Mouse (Mus musculus): ENCODE results near the gene Vrk3. TPM values are rescaled to one million over a fixed set of nuclear protein-coding genes. Genes with fewer than 3 reads are reported as not detected.

The Vrk3 gene
- polyA plus RNA-seq, 1 experiment, result 105 TPM

DNA sequence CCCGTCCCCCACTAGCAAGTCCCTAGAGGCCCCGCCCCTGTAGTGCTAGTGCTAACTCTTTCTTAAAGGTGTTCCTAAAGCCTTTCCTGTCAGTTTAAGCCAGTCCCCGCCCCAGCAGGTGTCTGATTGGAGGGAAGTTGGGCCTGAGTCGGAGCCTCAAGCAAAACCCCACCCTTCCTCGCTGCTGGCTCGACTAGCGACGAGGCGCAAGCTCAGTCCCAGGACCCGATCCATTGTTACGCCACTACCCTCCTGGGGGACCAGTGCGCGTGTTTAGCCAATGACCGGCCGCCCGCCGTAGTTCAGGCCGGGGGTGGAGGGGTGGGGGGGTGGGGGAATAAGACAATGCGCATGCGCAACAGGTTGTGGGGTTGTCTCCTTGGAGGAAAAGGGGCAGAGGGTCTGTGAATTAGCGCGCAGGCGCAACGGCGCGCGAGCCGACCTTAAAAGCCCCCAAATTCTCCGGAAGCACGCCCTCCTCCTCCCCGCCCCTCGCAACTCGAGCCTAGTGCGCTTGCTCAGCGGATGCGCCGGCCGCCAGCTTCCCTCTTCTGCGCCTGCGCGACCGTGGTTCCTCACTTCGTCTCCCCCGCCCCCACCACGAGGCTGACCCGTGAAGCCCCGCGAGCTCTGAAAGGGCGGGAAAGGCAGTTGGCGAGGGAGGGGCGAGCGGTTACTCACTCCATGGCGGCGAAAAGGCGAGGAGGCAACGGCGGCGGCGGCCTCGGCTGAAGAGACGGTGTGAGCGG, 67.7 kb downstream of the Vrk3 start, which contains the start of the genes Nup62 and Il4i1:
TSS of gene Nup62 (plus strand) at position 368 of the 749 bp plus-strand sequence.
TSS of gene Il4i1 (plus strand) at position 667 of the 749 bp plus-strand sequence.
- WGBS, result under 1% methylated on average over 62 of the region's 62 CpGs
- peak within 1 kb of the TSS; percentile 89 for H3K4me3 ChIP-seq (ENCODE audit: control insufficient read depth, insufficient read depth, low read length)
- H3K4me1 ChIP-seq (replicated peaks; ENCODE audit: control insufficient read depth, insufficient read depth, low read length), result peaks cover 24% of the 10 kb centered on the region
- TF ChIP-seq POLR2A (IDR thresholded peaks at IDR 0.05; ENCODE audit: control insufficient read depth, extremely low read depth, insufficient read depth, low read length, poor library complexity) (peak; percentile 61; the same call in 1 of the 2 replicates), CTCF (IDR thresholded peaks at IDR 0.05; ENCODE audit: borderline replicate concordance, control insufficient read depth, extremely low read depth, insufficient read depth, low read length, poor library complexity) (no peak; the same call in 1 of the 2 replicates)
- H3K36me3 ChIP-seq (ENCODE audit: control insufficient read depth, insufficient read depth, low read length), result no peaks in the 10 kb centered on the region
- H3K27me3 ChIP-seq (ENCODE audit: control insufficient read depth, insufficient read depth, low read length), result no peaks in the 10 kb centered on the region
- H3K27ac ChIP-seq (ENCODE audit: control insufficient read depth, insufficient read depth, low read length), result peak within 1 kb of the TSS; percentile 76
- DNase-seq, result peak; percentile 99

DNA sequence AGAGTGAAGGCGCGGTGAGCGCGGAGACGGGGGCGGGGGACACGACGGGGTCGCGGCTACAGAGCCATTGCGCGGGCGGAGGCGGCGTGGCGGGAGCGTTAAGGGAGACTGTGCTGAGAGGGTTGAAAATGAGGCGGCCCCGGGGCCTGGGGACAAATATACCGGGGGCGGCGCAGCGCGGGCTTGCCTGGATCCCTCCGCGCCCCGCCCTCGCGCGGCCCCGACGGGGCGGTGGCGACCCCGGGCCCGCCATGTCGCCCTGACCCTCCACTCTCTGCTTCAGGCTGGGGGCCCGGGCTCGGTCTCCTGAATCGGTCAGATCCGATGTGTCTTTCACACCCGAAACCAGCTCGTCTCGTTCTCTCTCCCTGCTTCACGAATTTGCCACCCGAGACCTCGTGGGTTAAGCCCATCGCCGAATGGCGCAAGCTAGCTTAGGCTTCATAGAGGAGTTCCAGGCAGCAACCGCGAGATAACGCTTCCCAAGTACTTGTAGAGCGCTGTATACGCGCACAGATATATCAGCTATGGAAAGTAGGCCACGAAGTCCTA, 68.3 kb downstream of the Vrk3 start, which contains the start of gene Atf5:
TSS of gene Atf5 (minus strand) at position 189 of the 552 bp plus-strand sequence.
- Histone ChIP-seq H3K36me3 (ENCODE audit: control insufficient read depth, insufficient read depth, low read length) (no peaks in the 10 kb centered on the region), H3K4me3 (ENCODE audit: control insufficient read depth, insufficient read depth, low read length) (peak within 1 kb of the TSS; percentile 89), H3K27ac (ENCODE audit: control insufficient read depth, insufficient read depth, low read length) (peak within 1 kb of the TSS; percentile 76), H3K4me1 (replicated peaks; ENCODE audit: control insufficient read depth, insufficient read depth, low read length) (peaks cover 24% of the 10 kb centered on the region), H3K27me3 (ENCODE audit: control insufficient read depth, insufficient read depth, low read length) (no peaks in the 10 kb centered on the region)
- DNase-seq, result no peak
- under 1% methylated on average over 52 of the region's 57 CpGs for WGBS
- TF ChIP-seq POLR2A (IDR thresholded peaks at IDR 0.05; ENCODE audit: control insufficient read depth, extremely low read depth, insufficient read depth, low read length, poor library complexity), result peak; percentile 5; the same call in 1 of the 2 replicates
- TF ChIP-seq CTCF (IDR thresholded peaks at IDR 0.05; ENCODE audit: borderline replicate concordance, control insufficient read depth, extremely low read depth, insufficient read depth, low read length, poor library complexity), result no peak

DNA sequence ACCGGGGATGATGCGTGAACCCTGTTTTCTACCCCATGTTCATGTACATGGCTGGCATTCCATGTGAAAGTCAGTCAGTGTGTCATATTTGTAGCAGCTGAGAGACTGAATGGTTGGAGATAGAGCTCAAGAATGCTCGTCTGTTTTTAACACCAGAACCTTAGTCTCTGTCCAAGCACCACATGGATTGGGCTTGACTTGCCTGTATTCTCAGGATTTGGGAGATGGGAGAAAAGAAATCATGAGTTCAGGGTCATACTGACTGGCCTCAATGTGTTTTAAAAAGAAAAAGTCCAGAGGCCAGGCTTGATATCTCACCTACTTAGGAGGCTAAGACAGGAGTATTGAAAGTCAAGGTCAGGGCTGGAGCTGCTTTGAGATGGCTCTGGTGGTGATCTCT, 69.2 kb downstream of the Vrk3 start:
- Histone ChIP-seq H3K36me3 (ENCODE audit: control insufficient read depth, insufficient read depth, low read length) (no peaks in the 10 kb centered on the region), H3K27ac (ENCODE audit: control insufficient read depth, insufficient read depth, low read length) (no peak overlapping the region)
- no peak for DNase-seq

DNA sequence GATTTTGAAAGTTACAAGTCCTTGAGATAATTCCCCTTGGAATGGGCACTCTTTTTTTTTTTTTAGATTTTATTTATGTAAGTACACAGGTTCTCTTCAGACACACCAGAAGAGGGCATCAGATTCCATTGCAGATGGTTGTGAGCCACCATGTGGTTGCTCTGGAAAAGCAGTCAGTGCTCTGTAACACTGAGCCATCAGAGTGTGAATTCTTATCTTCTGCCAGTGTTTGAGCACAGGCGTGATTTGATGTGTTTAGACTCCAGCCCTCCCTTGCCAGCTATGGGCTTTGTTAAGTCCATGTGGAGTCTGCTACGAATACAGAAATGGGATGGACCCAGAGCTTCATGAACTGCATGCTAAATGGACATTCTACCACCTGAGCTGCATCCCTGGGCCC, 70.0 kb downstream of the Vrk3 start:
- peaks cover 24% of the 10 kb centered on the region for H3K4me1 ChIP-seq (replicated peaks; ENCODE audit: control insufficient read depth, insufficient read depth, low read length)
- TF ChIP-seq CTCF (IDR thresholded peaks at IDR 0.05; ENCODE audit: borderline replicate concordance, control insufficient read depth, extremely low read depth, insufficient read depth, low read length, poor library complexity) (no peak), POLR2A (IDR thresholded peaks at IDR 0.05; ENCODE audit: control insufficient read depth, extremely low read depth, insufficient read depth, low read length, poor library complexity) (no peak)
- no peak for DNase-seq
- H3K36me3 ChIP-seq (ENCODE audit: control insufficient read depth, insufficient read depth, low read length), result no peaks in the 10 kb centered on the region
- WGBS, result 53% methylated on average over 2 of the region's 2 CpGs
- H3K27me3 ChIP-seq (ENCODE audit: control insufficient read depth, insufficient read depth, low read length), result no peaks in the 10 kb centered on the region
- H3K27ac ChIP-seq (ENCODE audit: control insufficient read depth, insufficient read depth, low read length), result no peak overlapping the region
- H3K4me3 ChIP-seq (ENCODE audit: control insufficient read depth, insufficient read depth, low read length), result no peak overlapping the region

More for the DNA sequence above, 69.2 kb downstream of the Vrk3 start:
- H3K4me3 ChIP-seq (ENCODE audit: control insufficient read depth, insufficient read depth, low read length), result no peak overlapping the region
- no peaks in the 10 kb centered on the region for H3K27me3 ChIP-seq (ENCODE audit: control insufficient read depth, insufficient read depth, low read length)
- WGBS, result 15% methylated on average over 3 of the region's 3 CpGs
- TF ChIP-seq POLR2A (IDR thresholded peaks at IDR 0.05; ENCODE audit: control insufficient read depth, extremely low read depth, insufficient read depth, low read length, poor library complexity), result no peak
- no peak for TF ChIP-seq CTCF (IDR thresholded peaks at IDR 0.05; ENCODE audit: borderline replicate concordance, control insufficient read depth, extremely low read depth, insufficient read depth, low read length, poor library complexity)
- H3K4me1 ChIP-seq (replicated peaks; ENCODE audit: control insufficient read depth, insufficient read depth, low read length), result peaks cover 24% of the 10 kb centered on the region

DNA sequence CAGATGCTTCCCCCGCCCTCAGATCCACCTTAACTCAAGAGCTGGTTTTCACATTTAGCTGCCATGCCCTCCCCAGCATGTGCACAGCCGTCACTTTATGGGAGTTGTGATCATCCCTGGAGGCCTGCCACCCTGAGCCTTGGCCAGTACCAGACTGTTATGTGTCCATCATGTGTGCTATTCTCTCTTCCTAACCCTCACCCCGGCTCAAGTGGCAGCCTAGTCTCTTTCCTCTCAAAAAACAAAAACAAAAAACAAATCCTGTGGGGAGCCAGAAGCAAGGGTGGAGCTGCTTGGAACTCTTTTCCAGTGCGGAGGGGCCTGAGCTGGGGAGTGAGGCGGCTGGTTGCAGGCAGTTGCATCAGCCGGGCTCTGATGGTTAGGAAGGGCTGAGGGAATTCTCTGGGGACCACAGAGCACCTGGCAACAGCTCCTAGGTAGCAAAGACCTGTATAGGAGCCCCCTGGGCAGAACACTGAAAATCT, 70.6 kb downstream of the Vrk3 start:
- peaks cover 24% of the 10 kb centered on the region for H3K4me1 ChIP-seq (replicated peaks; ENCODE audit: control insufficient read depth, insufficient read depth, low read length)
- H3K27ac ChIP-seq (ENCODE audit: control insufficient read depth, insufficient read depth, low read length), result no peak overlapping the region
- H3K27me3 ChIP-seq (ENCODE audit: control insufficient read depth, insufficient read depth, low read length), result no peaks in the 10 kb centered on the region
- 59% methylated on average over 6 of the region's 6 CpGs for whole genome bisulfite sequencing
- no peak for DNase-seq
- H3K36me3 ChIP-seq (ENCODE audit: control insufficient read depth, insufficient read depth, low read length), result no peaks in the 10 kb centered on the region
- H3K4me3 ChIP-seq (ENCODE audit: control insufficient read depth, insufficient read depth, low read length), result no peak overlapping the region
- TF ChIP-seq POLR2A (IDR thresholded peaks at IDR 0.05; ENCODE audit: control insufficient read depth, extremely low read depth, insufficient read depth, low read length, poor library complexity) (no peak), CTCF (IDR thresholded peaks at IDR 0.05; ENCODE audit: borderline replicate concordance, control insufficient read depth, extremely low read depth, insufficient read depth, low read length, poor library complexity) (no peak)

DNA sequence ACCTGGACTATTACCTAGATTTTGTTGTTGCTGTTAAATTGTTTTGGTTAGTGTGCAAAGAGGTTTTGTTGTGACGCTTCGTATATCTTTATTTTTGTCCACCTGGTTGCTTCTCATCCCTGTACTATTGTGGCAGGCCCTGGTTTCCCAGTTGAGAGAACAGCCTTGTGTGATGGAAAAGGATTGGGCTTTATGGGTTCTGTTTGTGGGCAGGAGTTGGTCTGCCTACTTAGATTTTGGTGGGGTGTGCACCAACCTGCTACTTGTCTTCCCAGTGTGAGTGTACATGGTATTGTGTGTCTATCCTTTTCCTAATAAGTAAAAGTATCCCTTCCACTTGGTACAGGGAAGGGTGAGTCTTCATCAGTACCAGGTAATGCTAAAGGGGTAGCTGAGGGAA, 71.2 kb downstream of the Vrk3 start:
- H3K4me3 ChIP-seq (ENCODE audit: control insufficient read depth, insufficient read depth, low read length), result no peak overlapping the region
- H3K4me1 ChIP-seq (replicated peaks; ENCODE audit: control insufficient read depth, insufficient read depth, low read length), result peaks cover 25% of the 10 kb centered on the region
- TF ChIP-seq CTCF (IDR thresholded peaks at IDR 0.05; ENCODE audit: borderline replicate concordance, control insufficient read depth, extremely low read depth, insufficient read depth, low read length, poor library complexity) (no peak), POLR2A (IDR thresholded peaks at IDR 0.05; ENCODE audit: control insufficient read depth, extremely low read depth, insufficient read depth, low read length, poor library complexity) (no peak)
- H3K27me3 ChIP-seq (ENCODE audit: control insufficient read depth, insufficient read depth, low read length), result no peaks in the 10 kb centered on the region
- WGBS, result 88% methylated on average over 2 of the region's 2 CpGs
- DNase-seq, result no peak
- H3K27ac ChIP-seq (ENCODE audit: control insufficient read depth, insufficient read depth, low read length), result no peak overlapping the region
- no peaks in the 10 kb centered on the region for H3K36me3 ChIP-seq (ENCODE audit: control insufficient read depth, insufficient read depth, low read length)

All from thymus, adult 2 months (tissue).